Mouse (Mus musculus): ENCODE data around the gene Rbfox3. TPM values are rescaled to one million over a fixed set of nuclear protein-coding genes. Genes with fewer than 3 reads are reported as not detected.

Rbfox3 gene
- polyA plus RNA-seq, 1 experiment from 2014 or later = 69.3 TPM

DNA sequence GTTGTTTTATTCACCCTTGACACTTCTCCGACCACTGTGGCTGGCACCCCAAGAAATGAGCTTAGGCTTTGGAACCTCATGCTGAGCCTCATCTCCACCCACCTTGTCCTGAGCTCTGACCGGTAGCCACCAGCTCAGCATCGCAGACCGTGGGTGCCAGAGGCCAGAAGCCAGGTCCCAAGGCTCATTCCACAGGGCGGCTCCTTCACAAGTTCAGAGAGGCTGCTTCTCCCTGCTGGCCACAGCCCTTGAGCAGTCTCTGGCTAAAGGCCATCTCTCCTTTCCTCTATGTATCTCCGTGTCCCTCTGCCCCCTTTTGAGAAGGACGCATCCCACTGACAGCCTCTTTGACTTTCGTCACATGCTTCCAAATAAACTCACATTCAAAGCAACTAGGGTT lies 23.0 kb downstream of the Rbfox3 start:
- no peak overlapping the region for H3K27ac ChIP-seq
- H3K4me2 ChIP-seq (replicated peaks) = no peak overlapping the region
- WGBS = 70% methylated on average over 8 of the region's 8 CpGs
- peaks cover 15% of the 10 kb centered on the region for H3K4me1 ChIP-seq (replicated peaks; ENCODE audit: control insufficient read depth, insufficient read depth, low read length)
- no peaks in the 10 kb centered on the region for H3K36me3 ChIP-seq (replicated peaks; ENCODE audit: control insufficient read depth, insufficient read depth)
- H3K9ac ChIP-seq = no peak overlapping the region
- no peak for DNase-seq (ENCODE audit: low spot score)
- H3K27me3 ChIP-seq (ENCODE audit: control insufficient read depth, insufficient read depth, low read length) = no peaks in the 10 kb centered on the region
- H3K9me3 ChIP-seq (ENCODE audit: control insufficient read depth, low read length) = no peaks in the 10 kb centered on the region
- ATAC-seq (ENCODE audit: low FRiP score) = no peak
- H3K4me3 ChIP-seq (replicated peaks; ENCODE audit: low read length) = no peak overlapping the region

DNA sequence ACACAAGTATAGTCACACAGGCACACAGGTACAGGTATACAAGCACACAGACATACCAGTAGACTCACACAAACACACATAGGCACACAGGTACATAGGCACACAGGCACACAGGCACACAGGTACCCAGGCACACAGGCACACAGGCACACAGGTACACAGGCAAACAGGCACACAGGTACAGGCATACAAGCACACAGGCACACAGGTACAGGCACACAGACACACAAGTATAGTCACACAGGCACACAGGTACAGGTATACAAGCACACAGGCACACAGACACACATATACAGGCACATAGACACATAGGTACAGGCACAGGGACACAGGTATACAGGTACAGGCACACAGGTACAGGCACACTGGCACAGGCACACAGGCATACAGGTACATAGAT lies 24.2 kb downstream of the Rbfox3 start:
- no peaks in the 10 kb centered on the region for H3K36me3 ChIP-seq (replicated peaks; ENCODE audit: control insufficient read depth, insufficient read depth)
- H3K4me3 ChIP-seq (replicated peaks; ENCODE audit: low read length) = no peak overlapping the region
- no peak overlapping the region for H3K4me2 ChIP-seq (replicated peaks)
- peaks cover 21% of the 10 kb centered on the region for H3K4me1 ChIP-seq (replicated peaks; ENCODE audit: control insufficient read depth, insufficient read depth, low read length)
- no peaks in the 10 kb centered on the region for H3K27me3 ChIP-seq (ENCODE audit: control insufficient read depth, insufficient read depth, low read length)
- no peaks in the 10 kb centered on the region for H3K9me3 ChIP-seq (ENCODE audit: control insufficient read depth, low read length)
- H3K27ac ChIP-seq = no peak overlapping the region
- DNase-seq (ENCODE audit: low spot score) (no peak), ATAC-seq (ENCODE audit: low FRiP score) (no peak)
- no peak overlapping the region for H3K9ac ChIP-seq

DNA sequence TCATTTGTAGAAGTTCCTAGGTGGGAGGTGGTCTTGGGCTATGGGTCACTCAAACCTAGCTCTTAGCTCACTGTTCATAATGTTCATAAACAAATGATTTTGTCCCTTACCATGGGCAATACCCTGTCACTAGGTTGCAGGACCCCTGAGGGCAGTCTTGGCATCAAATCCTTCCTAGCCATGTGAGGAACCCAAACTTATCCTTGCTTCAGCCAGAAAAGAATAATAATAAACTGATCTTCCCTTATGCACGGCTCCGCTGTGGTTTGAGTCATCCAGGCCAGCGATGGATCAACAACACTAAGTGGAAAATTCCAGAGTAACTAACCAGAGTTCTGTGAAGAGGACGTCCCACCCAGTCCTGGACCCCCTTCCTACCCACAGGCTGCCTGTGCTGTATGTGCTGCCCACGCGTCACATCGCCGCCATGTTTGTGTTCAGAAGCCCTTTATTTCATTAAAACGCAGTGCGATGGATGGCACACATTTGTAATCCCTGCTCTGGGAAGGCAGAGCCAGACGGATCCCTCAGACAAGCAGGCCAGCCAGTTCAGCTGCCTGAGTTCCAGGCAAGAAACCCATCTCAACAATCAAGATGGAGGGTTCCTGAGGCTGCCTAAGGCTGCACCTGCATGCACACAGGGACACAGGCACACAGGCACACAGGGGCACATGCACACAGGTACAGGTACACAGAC lies 25.0 kb downstream of the Rbfox3 start:
- Histone ChIP-seq H3K27ac (no peak overlapping the region), H3K36me3 (replicated peaks; ENCODE audit: control insufficient read depth, insufficient read depth) (no peaks in the 10 kb centered on the region), H3K4me1 (replicated peaks; ENCODE audit: control insufficient read depth, insufficient read depth, low read length) (peaks cover 25% of the 10 kb centered on the region), H3K27me3 (ENCODE audit: control insufficient read depth, insufficient read depth, low read length) (no peaks in the 10 kb centered on the region), H3K4me3 (replicated peaks; ENCODE audit: low read length) (no peak overlapping the region), H3K9me3 (ENCODE audit: control insufficient read depth, low read length) (no peaks in the 10 kb centered on the region), H3K9ac (no peak overlapping the region), H3K4me2 (replicated peaks) (no peak overlapping the region)
- WGBS = 89% methylated on average over 11 of the region's 11 CpGs
- DNase-seq (ENCODE audit: low spot score) (no peak), ATAC-seq (ENCODE audit: low FRiP score) (no peak)

DNA sequence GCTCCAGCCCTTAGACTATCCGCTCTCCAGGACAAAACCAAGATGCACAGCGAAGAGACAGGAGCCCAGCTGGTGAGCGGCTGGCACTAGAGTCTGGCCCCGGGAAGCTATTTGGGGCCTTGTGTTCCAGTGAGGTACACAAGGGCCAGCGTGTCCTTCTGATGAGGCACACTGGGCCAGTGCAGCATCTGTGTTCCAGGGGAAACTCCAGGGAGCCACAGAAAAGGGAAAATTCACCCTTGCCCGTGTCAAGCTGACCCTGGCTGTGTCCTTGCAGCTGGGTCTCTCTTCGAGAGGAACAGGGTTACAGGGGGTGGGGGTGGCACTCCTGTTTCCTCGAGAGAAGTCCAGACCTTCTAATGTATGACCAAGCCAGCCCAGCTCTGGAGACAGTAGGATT lies 25.8 kb downstream of the Rbfox3 start:
- Histone ChIP-seq H3K4me3 (replicated peaks; ENCODE audit: low read length) (no peak overlapping the region), H3K27me3 (ENCODE audit: control insufficient read depth, insufficient read depth, low read length) (no peaks in the 10 kb centered on the region), H3K9me3 (ENCODE audit: control insufficient read depth, low read length) (no peaks in the 10 kb centered on the region), H3K27ac (no peak overlapping the region), H3K4me2 (replicated peaks) (no peak overlapping the region), H3K4me1 (replicated peaks; ENCODE audit: control insufficient read depth, insufficient read depth, low read length) (peaks cover 26% of the 10 kb centered on the region), H3K9ac (no peak overlapping the region), H3K36me3 (replicated peaks; ENCODE audit: control insufficient read depth, insufficient read depth) (no peaks in the 10 kb centered on the region)
- 72% methylated on average over 8 of the region's 8 CpGs for WGBS
- DNase-seq (ENCODE audit: low spot score) (no peak), ATAC-seq (ENCODE audit: low FRiP score) (no peak)

DNA sequence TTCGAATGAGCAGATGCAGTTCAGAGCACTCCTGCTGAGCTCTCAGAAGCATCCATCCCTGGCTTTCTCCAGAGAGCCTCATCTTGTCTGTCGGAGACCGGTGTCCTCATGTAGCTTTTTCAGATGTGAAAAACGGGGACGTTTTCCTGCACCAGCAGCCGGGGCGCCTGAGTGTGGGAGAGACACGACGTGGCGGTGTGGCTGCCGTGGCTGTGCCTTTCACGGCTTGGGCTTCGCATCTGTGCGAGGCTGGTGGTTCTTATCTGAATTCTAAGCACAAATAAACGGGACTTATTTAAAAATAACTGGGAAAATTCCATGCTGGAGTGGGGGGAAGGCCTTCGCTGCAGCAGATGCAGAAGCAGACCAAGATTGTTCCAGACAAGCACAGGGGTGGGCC lies 26.3 kb downstream of the Rbfox3 start:
- no peaks in the 10 kb centered on the region for H3K36me3 ChIP-seq (replicated peaks; ENCODE audit: control insufficient read depth, insufficient read depth)
- DNase-seq (ENCODE audit: low spot score) (no peak), ATAC-seq (ENCODE audit: low FRiP score) (no peak)
- no peaks in the 10 kb centered on the region for H3K27me3 ChIP-seq (ENCODE audit: control insufficient read depth, insufficient read depth, low read length)
- no peak overlapping the region for H3K27ac ChIP-seq
- no peak overlapping the region for H3K4me3 ChIP-seq (replicated peaks; ENCODE audit: low read length)
- H3K4me1 ChIP-seq (replicated peaks; ENCODE audit: control insufficient read depth, insufficient read depth, low read length) = peaks cover 24% of the 10 kb centered on the region
- no peaks in the 10 kb centered on the region for H3K9me3 ChIP-seq (ENCODE audit: control insufficient read depth, low read length)
- 91% methylated on average over 16 of the region's 16 CpGs for WGBS
- no peak overlapping the region for H3K9ac ChIP-seq
- H3K4me2 ChIP-seq (replicated peaks) = no peak overlapping the region

DNA sequence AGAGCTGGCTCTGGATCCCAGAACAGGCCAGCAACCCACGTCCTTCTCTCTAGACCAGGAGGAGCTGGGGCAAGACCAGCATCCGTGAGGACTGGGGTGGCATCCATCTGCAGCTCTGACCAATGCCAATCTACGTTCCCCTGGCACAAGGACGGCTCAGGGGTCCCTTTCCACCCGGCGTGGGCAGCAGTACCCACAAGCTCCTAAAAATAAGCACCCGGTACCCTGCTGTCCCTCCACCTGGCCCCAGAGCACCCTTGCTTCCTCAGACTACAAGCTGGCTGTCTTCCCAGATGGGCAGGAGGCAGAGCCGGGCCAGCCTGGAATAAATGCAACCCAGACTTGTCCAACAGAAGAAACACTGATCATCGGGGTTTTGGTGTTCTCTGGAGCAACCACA lies 28.3 kb downstream of the Rbfox3 start:
- ATAC-seq (ENCODE audit: low FRiP score) = no peak
- H3K27ac ChIP-seq = 0 out of 2 replicates have a peak overlapping the region, but pooled peaks have one; percentile 5

DNA sequence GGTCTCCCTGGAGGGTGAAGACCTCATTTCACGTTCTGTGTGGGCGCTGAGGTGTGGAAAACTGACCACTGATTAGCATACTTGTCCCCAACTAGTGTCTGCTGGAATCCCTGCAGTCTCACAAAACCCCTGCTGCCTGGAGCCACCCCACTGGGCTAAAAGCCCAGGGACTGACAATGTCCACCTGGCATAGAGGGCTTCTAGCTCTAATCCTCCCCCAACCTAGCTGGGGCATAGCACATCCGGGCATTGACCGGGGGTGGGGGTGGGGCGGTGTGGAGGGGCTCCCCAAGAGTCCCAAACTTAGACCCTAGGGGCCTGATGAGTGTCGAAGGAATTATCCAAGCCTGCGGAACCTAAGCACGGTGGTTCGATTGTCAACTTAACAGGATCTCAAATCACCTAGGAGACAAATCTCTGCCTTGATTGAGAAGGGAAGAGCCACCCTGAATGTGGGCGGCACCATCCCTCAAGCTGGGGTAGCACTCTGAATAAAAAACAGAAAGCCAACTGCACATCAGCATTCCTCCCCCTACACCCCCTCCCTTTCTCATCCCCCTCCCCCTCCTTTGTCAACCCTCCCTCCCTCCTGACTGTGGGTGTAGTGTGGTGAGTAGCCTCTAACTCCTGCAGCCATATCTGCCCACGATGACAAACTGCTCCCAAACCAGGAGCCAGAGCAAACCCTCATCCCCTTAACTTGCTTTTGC lies 29.5 kb downstream of the Rbfox3 start:
- H3K27me3 ChIP-seq (ENCODE audit: control insufficient read depth, insufficient read depth, low read length) = no peaks in the 10 kb centered on the region
- 17% methylated on average over 11 of the region's 11 CpGs for WGBS
- H3K9ac ChIP-seq = no peak overlapping the region
- DNase-seq (ENCODE audit: low spot score) (no peak), ATAC-seq (ENCODE audit: low FRiP score) (no peak)
- peaks cover 24% of the 10 kb centered on the region for H3K4me1 ChIP-seq (replicated peaks; ENCODE audit: control insufficient read depth, insufficient read depth, low read length)
- H3K4me3 ChIP-seq (replicated peaks; ENCODE audit: low read length) = no peak overlapping the region
- H3K36me3 ChIP-seq (replicated peaks; ENCODE audit: control insufficient read depth, insufficient read depth) = no peaks in the 10 kb centered on the region
- H3K4me2 ChIP-seq (replicated peaks) = no peak overlapping the region
- 0 out of 2 replicates have a peak overlapping the region, but pooled peaks have one; percentile 26 for H3K27ac ChIP-seq
- H3K9me3 ChIP-seq (ENCODE audit: control insufficient read depth, low read length) = no peaks in the 10 kb centered on the region

More for the DNA sequence above, 28.3 kb downstream of the Rbfox3 start:
- Histone ChIP-seq H3K9me3 (ENCODE audit: control insufficient read depth, low read length) (no peaks in the 10 kb centered on the region), H3K9ac (no peak overlapping the region), H3K4me1 (replicated peaks; ENCODE audit: control insufficient read depth, insufficient read depth, low read length) (peaks cover 24% of the 10 kb centered on the region), H3K27me3 (ENCODE audit: control insufficient read depth, insufficient read depth, low read length) (no peaks in the 10 kb centered on the region), H3K4me3 (replicated peaks; ENCODE audit: low read length) (no peak overlapping the region), H3K36me3 (replicated peaks; ENCODE audit: control insufficient read depth, insufficient read depth) (no peaks in the 10 kb centered on the region), H3K4me2 (replicated peaks) (no peak overlapping the region)
- WGBS = 84% methylated on average over 9 of the region's 9 CpGs
- no peak for DNase-seq (ENCODE audit: low spot score)

DNA sequence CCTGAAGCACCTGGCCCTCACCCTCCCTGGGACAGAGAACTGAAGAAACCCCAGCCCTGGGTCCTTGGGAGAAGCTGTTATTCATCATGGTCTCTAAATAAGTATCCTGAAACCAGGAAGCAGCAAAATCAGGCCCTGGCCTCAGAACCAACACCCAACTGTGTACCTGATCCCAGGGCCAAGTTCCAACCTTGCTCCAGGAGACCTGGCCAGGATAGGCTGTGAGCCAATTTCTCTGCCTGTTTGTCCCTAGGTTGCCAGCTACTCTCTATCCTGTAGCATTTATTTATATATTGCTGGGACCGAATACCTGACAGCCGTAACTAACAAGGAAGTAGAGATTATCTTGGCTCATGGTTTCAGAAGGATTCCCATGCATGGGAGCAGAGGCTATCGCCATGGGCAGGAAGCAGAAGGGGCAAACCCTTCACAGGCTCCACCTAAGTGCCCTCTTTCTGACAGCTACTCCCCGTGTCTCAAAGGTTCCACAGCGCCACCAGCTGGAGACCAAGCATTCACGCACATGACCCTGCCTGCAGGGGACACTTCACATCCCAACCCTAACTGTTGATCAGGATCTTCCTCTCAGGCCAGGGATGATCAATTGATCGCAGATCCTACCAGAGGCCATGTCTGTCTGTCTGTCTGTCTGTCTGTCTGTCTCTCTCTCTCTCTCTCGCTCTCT lies 31.8 kb downstream of the Rbfox3 start:
- peaks cover 47% of the 10 kb centered on the region for H3K4me1 ChIP-seq (replicated peaks; ENCODE audit: control insufficient read depth, insufficient read depth, low read length)
- no peak overlapping the region for H3K4me3 ChIP-seq (replicated peaks; ENCODE audit: low read length)
- DNase-seq (ENCODE audit: low spot score) (no peak), ATAC-seq (ENCODE audit: low FRiP score) (no peak)
- no peaks in the 10 kb centered on the region for H3K36me3 ChIP-seq (replicated peaks; ENCODE audit: control insufficient read depth, insufficient read depth)
- no peaks in the 10 kb centered on the region for H3K27me3 ChIP-seq (ENCODE audit: control insufficient read depth, insufficient read depth, low read length)
- WGBS = 93% methylated on average over 8 of the region's 8 CpGs
- H3K9ac ChIP-seq = no peak overlapping the region
- H3K9me3 ChIP-seq (ENCODE audit: control insufficient read depth, low read length) = no peaks in the 10 kb centered on the region
- no peak overlapping the region for H3K27ac ChIP-seq
- H3K4me2 ChIP-seq (replicated peaks) = no peak overlapping the region

DNA sequence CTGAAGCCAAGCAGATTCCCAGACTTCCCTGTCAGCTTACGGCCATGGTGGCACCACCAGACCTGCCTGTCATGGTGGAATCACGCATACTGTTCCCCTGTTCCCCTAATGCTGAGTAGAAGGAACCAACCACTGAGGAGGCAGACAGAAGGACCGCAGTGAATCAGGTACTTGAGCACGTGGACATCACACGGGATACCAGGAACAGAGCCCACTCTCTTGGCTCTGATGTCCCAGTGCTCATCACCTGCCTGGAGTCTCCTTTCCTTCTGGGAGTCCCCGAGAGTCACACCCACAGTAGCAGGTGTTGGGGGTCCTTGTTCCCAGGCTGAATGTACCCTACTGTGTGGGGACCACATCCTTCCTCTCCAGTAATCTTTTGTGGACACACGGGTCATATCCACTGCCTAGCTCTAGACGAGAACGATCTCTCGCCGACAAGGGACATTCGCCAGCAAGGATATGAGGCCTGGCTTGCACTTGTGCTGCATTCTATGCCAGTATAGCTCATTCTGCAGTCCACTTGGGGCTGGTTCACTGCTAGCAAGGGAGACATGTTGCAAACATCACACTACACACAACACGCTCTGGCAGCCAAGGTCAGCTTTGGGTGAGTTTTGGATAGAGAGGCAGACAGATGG lies 32.7 kb downstream of the Rbfox3 start:
- Histone ChIP-seq H3K9me3 (ENCODE audit: control insufficient read depth, low read length) (no peaks in the 10 kb centered on the region), H3K4me1 (replicated peaks; ENCODE audit: control insufficient read depth, insufficient read depth, low read length) (peaks cover 55% of the 10 kb centered on the region), H3K9ac (no peak overlapping the region), H3K27me3 (ENCODE audit: control insufficient read depth, insufficient read depth, low read length) (no peaks in the 10 kb centered on the region), H3K27ac (no peak overlapping the region), H3K36me3 (replicated peaks; ENCODE audit: control insufficient read depth, insufficient read depth) (no peaks in the 10 kb centered on the region), H3K4me3 (replicated peaks; ENCODE audit: low read length) (no peak overlapping the region), H3K4me2 (replicated peaks) (no peak overlapping the region)
- DNase-seq (ENCODE audit: low spot score) (no peak), ATAC-seq (ENCODE audit: low FRiP score) (no peak)
- WGBS = 93% methylated on average over 13 of the region's 13 CpGs

Data from hindbrain, embryonic 14.5 days (tissue).